In genomic region chr13:116795041-116795440, GRCm38 (mm10) we compare ENCODE assay signal across 26 mouse cellular contexts.
"Had no signal": no experiment of that assay in that cellular context is flagged by ENCODE, and none has a peak within 500 bp of the region (broad histone marks: within the 10 kb centered on the region; RNA-seq: fewer than 3 reads in every experiment).

No protein-coding gene starts in this region.

- H3K4me3 ChIP-seq: heart, adult 2 months; heart, embryonic 13.5 days; heart, embryonic 15.5 days; hindbrain, embryonic 13.5 days; hindbrain, embryonic 15.5 days; kidney, embryonic 15.5 days; limb, embryonic 13.5 days; limb, embryonic 15.5 days; liver, embryonic 12.5 days had no signal

- H3K27ac ChIP-seq: heart, adult 2 months; heart, embryonic 13.5 days; heart, embryonic 15.5 days; hindbrain, embryonic 13.5 days; hindbrain, embryonic 15.5 days; hindbrain, postnatal 0 days; kidney, embryonic 15.5 days; kidney, postnatal 0 days; limb, embryonic 13.5 days; limb, embryonic 15.5 days; liver, embryonic 12.5 days; liver, embryonic 14.5 days had no signal

- H3K36me3 ChIP-seq: heart, embryonic 13.5 days; heart, embryonic 15.5 days; hindbrain, embryonic 13.5 days; hindbrain, embryonic 15.5 days; kidney, embryonic 15.5 days; limb, embryonic 13.5 days; limb, embryonic 15.5 days; liver, embryonic 12.5 days had no signal

- DNase-seq: gastrocnemius, postnatal 14 days; gastrocnemius, postnatal 36 days; heart, adult 11 months; heart, adult 2 months; heart, postnatal 14 days; heart, postnatal 36 days; kidney, adult 18-20 months; kidney, adult 9 months; kidney, postnatal 14 days; kidney, postnatal 4 days; layer of hippocampus, adult 9-11 months; layer of hippocampus, postnatal 36 days; left cerebral cortex, postnatal 4 days; lung, adult 18-20 months had no signal

- H3K9me3 ChIP-seq: heart, embryonic 13.5 days; heart, embryonic 15.5 days; hindbrain, embryonic 15.5 days; kidney, embryonic 15.5 days; limb, embryonic 15.5 days; liver, embryonic 12.5 days had no signal

- H3K4me1 ChIP-seq: heart, embryonic 13.5 days; heart, embryonic 15.5 days; hindbrain, embryonic 13.5 days; hindbrain, embryonic 15.5 days; kidney, embryonic 15.5 days; limb, embryonic 15.5 days; liver, embryonic 12.5 days had no signal

- H3K27me3 ChIP-seq: heart, embryonic 13.5 days; heart, embryonic 15.5 days; hindbrain, embryonic 13.5 days; hindbrain, embryonic 15.5 days; kidney, embryonic 15.5 days; limb, embryonic 13.5 days; limb, embryonic 15.5 days; liver, embryonic 12.5 days had no signal

- ATAC-seq: hindbrain, postnatal 0 days; intestine, embryonic 16.5 days; liver, embryonic 12.5 days had no signal
